Comparison of ENCODE assay signal across 19 mouse cellular contexts in the genomic region with DNA sequence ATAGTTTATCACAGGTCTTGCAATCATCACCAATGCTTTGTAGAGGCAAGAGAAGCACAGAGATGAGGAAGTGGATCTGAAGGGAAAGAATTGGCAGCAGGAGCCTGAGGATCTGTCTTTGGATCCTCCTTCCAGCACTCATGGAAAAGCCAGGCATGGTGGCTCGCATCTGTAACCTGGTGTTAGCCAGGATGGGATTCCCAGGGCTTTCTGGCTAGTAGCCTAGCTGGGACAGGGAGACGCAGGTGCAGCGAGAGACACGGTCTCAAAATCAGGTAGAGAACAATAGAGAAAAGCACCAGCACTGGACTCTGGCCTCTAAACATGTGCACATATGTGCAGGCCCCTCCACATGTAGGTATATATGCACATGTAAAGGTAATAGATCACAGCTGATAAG.
DNase-seq lines count a peak whose midpoint lies in the region; ATAC-seq and TF ChIP-seq lines count a peak whose summit lies in the region.
"Had no signal": no experiment of that assay in that cellular context is flagged by ENCODE, and none has a peak within 500 bp of the region (broad histone marks: within the 10 kb centered on the region; RNA-seq: fewer than 3 reads in every experiment).

No protein-coding gene starts in this region.

- TF ChIP-seq CTCF in heart, adult 2 months (IDR thresholded peaks at IDR 0.05): no peak
- no peak for TF ChIP-seq CTCF in midbrain, postnatal 0 days (IDR thresholded peaks at IDR 0.05)
- TF ChIP-seq CTCF in stomach, postnatal 0 days (IDR thresholded peaks at IDR 0.05; ENCODE audit: low read depth): no peak

- TF ChIP-seq POLR2A in heart, adult 2 months (IDR thresholded peaks at IDR 0.05; ENCODE audit: insufficient read depth, low read depth, low read length): no peak

- intact Hi-C loops in heart, adult 2 months (cut with DNase I): no loop called here

- H3K4me1 ChIP-seq in heart, adult 2 months (ENCODE audit: control insufficient read depth, insufficient read depth, low read length): no peaks in the 10 kb centered on the region
- no peaks in the 10 kb centered on the region for H3K4me1 ChIP-seq in midbrain, postnatal 0 days (ENCODE audit: insufficient read depth, low read length)
- peaks cover 11% of the 10 kb centered on the region; the same call in 1 of the 2 replicates for H3K4me1 ChIP-seq in midbrain, embryonic 16.5 days (ENCODE audit: control insufficient read depth, insufficient read depth, low read length)
- H3K4me1 ChIP-seq in stomach, postnatal 0 days (replicated peaks; ENCODE audit: control insufficient read depth, insufficient read depth): no peaks in the 10 kb centered on the region
- H3K4me1 ChIP-seq: heart, embryonic 13.5 days had no signal

- ATAC-seq in midbrain, postnatal 0 days (ENCODE audit: low FRiP score): no peak
- no peak for ATAC-seq in midbrain, embryonic 16.5 days
- no peak for ATAC-seq in stomach, postnatal 0 days (ENCODE audit: low FRiP score, low TSS enrichment)
- ATAC-seq: CD4-positive, CD25-positive, alpha-beta regulatory T cell, adult 4 months; hindbrain, postnatal 0 days had no signal

- no peak overlapping the region for H3K4me3 ChIP-seq in heart, adult 2 months
- no peak overlapping the region for H3K4me3 ChIP-seq in midbrain, postnatal 0 days (ENCODE audit: low read depth, low read length)
- H3K4me3 ChIP-seq in midbrain, embryonic 16.5 days (ENCODE audit: low read depth, low read length): no peak overlapping the region
- H3K4me3 ChIP-seq in stomach, postnatal 0 days (ENCODE audit: low read depth, low read length): no peak overlapping the region
- H3K4me3 ChIP-seq: embryonic facial prominence, embryonic 10.5 days; heart, embryonic 13.5 days; hindbrain, embryonic 12.5 days had no signal

- no peak for TF ChIP-seq EP300 in heart, adult 2 months (IDR thresholded peaks at IDR 0.05; ENCODE audit: insufficient read depth, low read depth, low read length)
- no peak for TF ChIP-seq EP300 in stomach, postnatal 0 days (optimal IDR thresholded peaks at IDR 0.05)

- 89% methylated on average over 4 of the region's 4 CpGs for WGBS in heart, adult 2 months
- WGBS in midbrain, postnatal 0 days: 91% methylated on average over 4 of the region's 4 CpGs
- 83% methylated on average over 4 of the region's 4 CpGs for WGBS in midbrain, embryonic 16.5 days
- 85% methylated on average over 4 of the region's 4 CpGs for WGBS in stomach, postnatal 0 days

- H3K27ac ChIP-seq in heart, adult 2 months: no peak overlapping the region
- no peak overlapping the region for H3K27ac ChIP-seq in midbrain, postnatal 0 days (ENCODE audit: low read depth, low read length)
- H3K27ac ChIP-seq in midbrain, embryonic 16.5 days (ENCODE audit: low read length): no peak overlapping the region
- no peak overlapping the region for H3K27ac ChIP-seq in stomach, postnatal 0 days (replicated peaks)
- H3K27ac ChIP-seq: embryonic facial prominence, embryonic 10.5 days; heart, embryonic 13.5 days; hindbrain, embryonic 12.5 days; hindbrain, postnatal 0 days had no signal

- H3K27me3 ChIP-seq in heart, adult 2 months (ENCODE audit: control insufficient read depth, insufficient read depth, low read length): no peaks in the 10 kb centered on the region
- no peaks in the 10 kb centered on the region for H3K27me3 ChIP-seq in midbrain, postnatal 0 days (ENCODE audit: insufficient read depth, low read length)
- no peaks in the 10 kb centered on the region for H3K27me3 ChIP-seq in midbrain, embryonic 16.5 days (ENCODE audit: control insufficient read depth, insufficient read depth, low read depth, low read length)
- H3K27me3 ChIP-seq in stomach, postnatal 0 days (ENCODE audit: control insufficient read depth, insufficient read depth, low read length): no peaks in the 10 kb centered on the region
- H3K27me3 ChIP-seq: heart, embryonic 13.5 days had no signal

- H3K4me2 ChIP-seq in midbrain, postnatal 0 days (ENCODE audit: low read depth, low read length, poor library complexity, severe bottlenecking): no peak overlapping the region
- no peak overlapping the region for H3K4me2 ChIP-seq in midbrain, embryonic 16.5 days (ENCODE audit: low read length)
- H3K4me2 ChIP-seq in stomach, postnatal 0 days (replicated peaks; ENCODE audit: low read depth): no peak overlapping the region
- H3K4me2 ChIP-seq: heart, embryonic 13.5 days; hindbrain, embryonic 12.5 days had no signal

- H3K9me3 ChIP-seq in midbrain, postnatal 0 days (ENCODE audit: low read length): no peaks in the 10 kb centered on the region
- H3K9me3 ChIP-seq in midbrain, embryonic 16.5 days (replicated peaks; ENCODE audit: control insufficient read depth, low read length, poor library complexity, severe bottlenecking): no peaks in the 10 kb centered on the region
- H3K9me3 ChIP-seq in stomach, postnatal 0 days (ENCODE audit: control insufficient read depth, low read length): no peaks in the 10 kb centered on the region
- H3K9me3 ChIP-seq: embryonic facial prominence, embryonic 10.5 days; heart, embryonic 13.5 days; hindbrain, embryonic 12.5 days had no signal

- no peak overlapping the region for H3K9ac ChIP-seq in heart, adult 2 months (ENCODE audit: low read depth, low read length)
- no peak overlapping the region for H3K9ac ChIP-seq in midbrain, postnatal 0 days (replicated peaks; ENCODE audit: low read length, poor library complexity, severe bottlenecking)
- H3K9ac ChIP-seq in midbrain, embryonic 16.5 days (ENCODE audit: low read depth, low read length): no peak overlapping the region
- H3K9ac ChIP-seq in stomach, postnatal 0 days (ENCODE audit: low read length): no peak overlapping the region
- H3K9ac ChIP-seq: heart, embryonic 13.5 days; hindbrain, embryonic 12.5 days had no signal

- DNase-seq in cerebellum, postnatal 10 days: peak; percentile 73 to 83
- no peak for DNase-seq in cerebellum, adult 11-12 months
- DNase-seq in heart, adult 11 months: peak; percentile 23
- no peak for DNase-seq in heart, adult 2 months
- peak; percentile 24 for DNase-seq in midbrain, postnatal 0 days (ENCODE audit: low spot score)
- DNase-seq in stomach, postnatal 0 days (ENCODE audit: low spot score): no peak
- DNase-seq: adrenal gland, adult 8-10 months; adrenal gland, postnatal 36 days; B cell, adult 2 months; cerebellum, adult 8-10 months; gastrocnemius, postnatal 14 days; heart, postnatal 36 days had no signal

- no peaks in the 10 kb centered on the region for H3K79me2 ChIP-seq in heart, adult 2 months (replicated peaks; ENCODE audit: control insufficient read depth, insufficient read depth, low read length)

- no peaks in the 10 kb centered on the region for H3K36me3 ChIP-seq in heart, adult 2 months (ENCODE audit: control insufficient read depth, insufficient read depth, low read length)
- no peaks in the 10 kb centered on the region for H3K36me3 ChIP-seq in midbrain, postnatal 0 days (ENCODE audit: insufficient read depth, low read length)
- H3K36me3 ChIP-seq in midbrain, embryonic 16.5 days (ENCODE audit: control insufficient read depth, insufficient read depth, low read length): no peaks in the 10 kb centered on the region
- H3K36me3 ChIP-seq in stomach, postnatal 0 days (ENCODE audit: control insufficient read depth, insufficient read depth, low read length): no peaks in the 10 kb centered on the region
- H3K36me3 ChIP-seq: embryonic facial prominence, embryonic 10.5 days; G1E; heart, embryonic 13.5 days; hindbrain, embryonic 12.5 days had no signal

Comparison
In these comparisons a context has a peak if more than half of its experiments do, and no peak if none do; other contexts are left out.
1. DNase-seq: peak in cerebellum, postnatal 10 days (2 of 2), heart, adult 11 months (single experiment) and midbrain, postnatal 0 days (single experiment); none in cerebellum, adult 11-12 months (single experiment), heart, adult 2 months (0 of 2) and stomach, postnatal 0 days (single experiment).